Mouse (Mus musculus) intestine, embryonic 15.5 days (tissue): ENCODE data around the gene Chrm1. TPM values are rescaled to one million over a fixed set of nuclear protein-coding genes. Genes with fewer than 3 reads are reported as not detected.
"Not testable (repeated sequence)": the region's sequence is repeated elsewhere in the genome, so short reads cannot be mapped to it uniquely, and the experiment has no call there.

Experiments
- ATAC-seq: fragments of 200-750 bp; cut with Nextera tagmentation; 2 replicates; pipeline ENCODE4 v1.8.0; 2017; ENCODE audit warnings: moderate TSS enrichment, moderate library complexity
- H3K27ac ChIP-seq: fragments of 300-500 bp; sonication (generic); 2 replicates; pipeline ENCODE4 v1.5.1; 2015; ENCODE audit warnings: mild to moderate bottlenecking, inconsistent platforms
- H3K27me3 ChIP-seq: fragments of 300-500 bp; sonication (generic); replicated peaks from 2 replicates; pipeline ENCODE4 v1.6.1; 2015; ENCODE audit warnings: inconsistent platforms
- H3K36me3 ChIP-seq: fragments of 300-500 bp; sonication (generic); 2 replicates; pipeline ENCODE4 v1.6.1; 2015; ENCODE audit warnings: inconsistent platforms
- H3K4me1 ChIP-seq: fragments of 300-500 bp; sonication (generic); replicated peaks from 2 replicates; pipeline ENCODE4 v1.6.1; 2015; ENCODE audit warnings: inconsistent platforms
- H3K4me2 ChIP-seq: fragments of 300-500 bp; sonication (generic); replicated peaks from 2 replicates; pipeline ENCODE4 v1.6.1; 2015; ENCODE audit warnings: mild to moderate bottlenecking, inconsistent platforms
- H3K4me3 ChIP-seq: fragments of 300-500 bp; sonication (generic); replicated peaks from 2 replicates; pipeline ENCODE4 v1.5.1; 2015; ENCODE audit warnings: inconsistent platforms
- H3K9ac ChIP-seq: fragments of 300-500 bp; sonication (generic); 2 replicates; pipeline ENCODE4 v1.6.1; 2015; ENCODE audit warnings: inconsistent platforms
- H3K9me3 ChIP-seq: fragments of 300-500 bp; sonication (generic); 2 replicates; pipeline ENCODE4 v1.6.1; 2016; ENCODE audit warnings: inconsistent platforms
- WGBS: fragments of 180-500 bp; shearing (Covaris S2); methylation state at CpG from one replicate; pipeline ENCODE4 v1.1.7; 2015; 5-methylcytosine and 5-hydroxymethylcytosine counted together
- polyA plus RNA-seq: library from polyadenylated mRNA; unstranded; fragments of >200 nt; fragmentation: Nextera tagmentation; extraction: Ambion mirVana; gene quantifications from 2 replicates; pipeline ENCODE4 v1.2.1, GENCODE M21; 2015

Chrm1 gene
- polyA plus RNA-seq, 1 experiment from 2014 or later = 0.64 TPM

GRCm38 (mm10) chr19:8712870-8713305 lies 49.3 kb downstream of the Chrm1 start:
- H3K27ac ChIP-seq = peak overlapping the region; percentile 95
- peak overlapping the region; percentile 84 for H3K4me3 ChIP-seq
- H3K9ac ChIP-seq = peak overlapping the region; percentile 92
- H3K9me3 ChIP-seq = no peaks in the 10 kb centered on the region
- peak overlapping the region; percentile 77 for H3K4me2 ChIP-seq
- no peaks in the 10 kb centered on the region for H3K27me3 ChIP-seq
- under 1% methylated on average over 13 of the region's 13 CpGs for WGBS
- H3K36me3 ChIP-seq = peaks cover 25% of the 10 kb centered on the region
- H3K4me1 ChIP-seq = peaks cover 31% of the 10 kb centered on the region
- peak; percentile 68 for ATAC-seq

GRCm38 (mm10) chr19:8713306-8713996 lies 49.9 kb downstream of the Chrm1 start:
- no peaks in the 10 kb centered on the region for H3K9me3 ChIP-seq
- H3K36me3 ChIP-seq = peaks cover 20% of the 10 kb centered on the region
- peak overlapping the region; percentile 92 for H3K9ac ChIP-seq
- peak overlapping the region; percentile 77 for H3K4me2 ChIP-seq
- peaks cover 31% of the 10 kb centered on the region for H3K4me1 ChIP-seq
- 0% methylated on average over 51 of the region's 51 CpGs for WGBS
- peak overlapping the region; percentile 84 for H3K4me3 ChIP-seq
- peak overlapping the region; percentile 95 for H3K27ac ChIP-seq
- peak; percentile 93 for ATAC-seq
- H3K27me3 ChIP-seq = no peaks in the 10 kb centered on the region

- peak; percentile 21 for ATAC-seq
Measured at GRCm38 (mm10) chr19:8713997-8714652, 50.5 kb downstream of the Chrm1 start.

GRCm38 (mm10) chr19:8714653-8715481 lies 51.3 kb downstream of the Chrm1 start:
- Histone ChIP-seq H3K9ac (no peak overlapping the region), H3K4me1 (peaks cover 26% of the 10 kb centered on the region), H3K9me3 (no peaks in the 10 kb centered on the region), H3K36me3 (peaks cover 5% of the 10 kb centered on the region), H3K4me2 (0 out of 2 replicates have a peak overlapping the region, but pooled peaks have one; percentile 5), H3K27me3 (no peaks in the 10 kb centered on the region), H3K4me3 (no peak overlapping the region), H3K27ac (peak overlapping the region; percentile 27; the same call in 1 of the 2 replicates)
- 75% methylated on average over 10 of the region's 10 CpGs for WGBS
- ATAC-seq = peak; percentile 19; the same call in 1 of the 2 replicates

More at GRCm38 (mm10) chr19:8713997-8714652, 50.5 kb downstream of the Chrm1 start:
- H3K4me2 ChIP-seq = peak overlapping the region; percentile 77
- peak overlapping the region; percentile 92 for H3K9ac ChIP-seq
- no peaks in the 10 kb centered on the region for H3K9me3 ChIP-seq
- peaks cover 13% of the 10 kb centered on the region for H3K36me3 ChIP-seq
- H3K4me1 ChIP-seq = peaks cover 31% of the 10 kb centered on the region
- H3K27me3 ChIP-seq = no peaks in the 10 kb centered on the region
- peak overlapping the region; percentile 95 for H3K27ac ChIP-seq
- 7% methylated on average over 13 of the region's 13 CpGs for WGBS
- H3K4me3 ChIP-seq = peak overlapping the region; percentile 84

GRCm38 (mm10) chr19:8715868-8716766 lies 52.5 kb downstream of the Chrm1 start:
- no peak for ATAC-seq
- H3K4me1 ChIP-seq = peaks cover 14% of the 10 kb centered on the region
- H3K9ac ChIP-seq = no peak overlapping the region
- H3K9me3 ChIP-seq = no peaks in the 10 kb centered on the region
- no peaks in the 10 kb centered on the region for H3K27me3 ChIP-seq
- no peak overlapping the region for H3K4me3 ChIP-seq
- H3K27ac ChIP-seq = no peak overlapping the region
- no peak overlapping the region for H3K4me2 ChIP-seq
- peaks cover 3% of the 10 kb centered on the region; the same call in 1 of the 2 replicates for H3K36me3 ChIP-seq
- WGBS = 78% methylated on average over 10 of the region's 10 CpGs

GRCm38 (mm10) chr19:8716767-8717475 lies 53.3 kb downstream of the Chrm1 start:
- Histone ChIP-seq H3K27ac (no peak overlapping the region), H3K4me1 (peaks cover 12% of the 10 kb centered on the region), H3K4me3 (no peak overlapping the region), H3K9me3 (no peaks in the 10 kb centered on the region), H3K36me3 (no peaks in the 10 kb centered on the region), H3K4me2 (no peak overlapping the region), H3K27me3 (no peaks in the 10 kb centered on the region), H3K9ac (no peak overlapping the region)
- WGBS = 68% methylated on average over 10 of the region's 10 CpGs
- no peak for ATAC-seq

- no peaks in the 10 kb centered on the region for H3K36me3 ChIP-seq
- H3K4me3 ChIP-seq = no peak overlapping the region
- no peaks in the 10 kb centered on the region for H3K9me3 ChIP-seq
- H3K9ac ChIP-seq = no peak overlapping the region
- 78% methylated on average over 3 of the region's 3 CpGs for WGBS
- no peaks in the 10 kb centered on the region for H3K27me3 ChIP-seq
- no peak for ATAC-seq
- H3K4me1 ChIP-seq = peaks cover 11% of the 10 kb centered on the region
- no peak overlapping the region for H3K4me2 ChIP-seq
- no peak overlapping the region for H3K27ac ChIP-seq
Measured at GRCm38 (mm10) chr19:8718357-8718756, 54.8 kb downstream of the Chrm1 start.

GRCm38 (mm10) chr19:8719037-8719436 lies 55.4 kb downstream of the Chrm1 start:
- not testable (repeated sequence) for H3K4me1 ChIP-seq, H3K4me3 ChIP-seq, ATAC-seq, H3K36me3 ChIP-seq, H3K4me2 ChIP-seq, H3K27ac ChIP-seq, H3K9me3 ChIP-seq, H3K27me3 ChIP-seq, H3K9ac ChIP-seq

- no peak overlapping the region for H3K9ac ChIP-seq
- H3K4me3 ChIP-seq = no peak overlapping the region
- 77% methylated on average over 1 of the region's 1 CpGs for WGBS
- H3K4me2 ChIP-seq = peak overlapping the region; percentile 60
- H3K4me1 ChIP-seq = peaks cover 17% of the 10 kb centered on the region
- no peak overlapping the region for H3K27ac ChIP-seq
- H3K9me3 ChIP-seq = no peaks in the 10 kb centered on the region
- H3K27me3 ChIP-seq = no peaks in the 10 kb centered on the region
- H3K36me3 ChIP-seq = peaks cover 12% of the 10 kb centered on the region
- ATAC-seq = no peak
Measured at GRCm38 (mm10) chr19:8721378-8721777, 57.8 kb downstream of the Chrm1 start.

- H3K9me3 ChIP-seq = no peaks in the 10 kb centered on the region
Measured at GRCm38 (mm10) chr19:8722021-8722420, 58.4 kb downstream of the Chrm1 start.

GRCm38 (mm10) chr19:8722559-8722906 lies 58.9 kb downstream of the Chrm1 start:
- peaks cover 17% of the 10 kb centered on the region for H3K4me1 ChIP-seq
- no peaks in the 10 kb centered on the region for H3K27me3 ChIP-seq
- peaks cover 16% of the 10 kb centered on the region for H3K36me3 ChIP-seq
- no peaks in the 10 kb centered on the region for H3K9me3 ChIP-seq
- ATAC-seq = no peak
- peak overlapping the region; percentile 91 for H3K9ac ChIP-seq
- H3K4me3 ChIP-seq = peak overlapping the region; percentile 66
- WGBS = under 1% methylated on average over 5 of the region's 5 CpGs
- peak overlapping the region; percentile 60 for H3K4me2 ChIP-seq
- H3K27ac ChIP-seq = peak overlapping the region; percentile 99

More at GRCm38 (mm10) chr19:8722021-8722420, 58.4 kb downstream of the Chrm1 start:
- H3K27ac ChIP-seq = peak overlapping the region; percentile 99
- no peak for ATAC-seq
- H3K4me3 ChIP-seq = peak overlapping the region; percentile 66
- H3K9ac ChIP-seq = peak overlapping the region; percentile 91
- H3K4me1 ChIP-seq = peaks cover 17% of the 10 kb centered on the region
- peaks cover 16% of the 10 kb centered on the region for H3K36me3 ChIP-seq
- H3K4me2 ChIP-seq = peak overlapping the region; percentile 60
- 55% methylated on average over 4 of the region's 4 CpGs for WGBS
- H3K27me3 ChIP-seq = no peaks in the 10 kb centered on the region
